12 mouse cellular contexts compared by ENCODE assay signal in genomic region chr5:38151264-38151663, GRCm38 (mm10). TPM values are rescaled to one million over a fixed set of nuclear protein-coding genes. Genes with fewer than 3 reads are reported as not detected.
DNase-seq lines count a peak whose midpoint lies in the region; ATAC-seq lines count a peak whose summit lies in the region.
"Had no signal": no experiment of that assay in that cellular context is flagged by ENCODE, and none has a peak within 500 bp of the region (broad histone marks: within the 10 kb centered on the region; RNA-seq: fewer than 3 reads in every experiment).

No protein-coding gene starts in this region.

- DNase-seq in frontal cortex, postnatal 25 days (ENCODE audit: low spot score in 2 of 2) = no peak
- peak; percentile 14 for DNase-seq in MN1 (ENCODE audit: low spot score)
- DNase-seq in cerebellum, adult 9-10 months = peak; percentile 64
- DNase-seq in left cerebral cortex, postnatal 14 days (ENCODE audit: low spot score in 2 of 2) = peak; percentile 60 to 77
- no peak for DNase-seq in gastrocnemius, postnatal 10 days
- no peak for DNase-seq in gastrocnemius, postnatal 4 days (ENCODE audit: low spot score in 2 of 2)
- DNase-seq: embryo, embryonic 11 days; heart, postnatal 36 days; kidney, postnatal 36 days; lung, adult 18-20 months had no signal

- no peak overlapping the region for H3K4me2 ChIP-seq in heart, embryonic 11.5 days

- no peaks in the 10 kb centered on the region; the same call in 1 of the 2 replicates for H3K36me3 ChIP-seq in heart, embryonic 11.5 days (ENCODE audit: control insufficient read depth, insufficient read depth, low read length)

- H3K27ac ChIP-seq in heart, embryonic 11.5 days (ENCODE audit: low read depth, low read length) = no peak overlapping the region

- no peak overlapping the region for H3K4me3 ChIP-seq in heart, embryonic 11.5 days (ENCODE audit: low read depth, low read length)

- intact Hi-C loops in left cerebral cortex, postnatal 14 days (cut with DNase I) = no loop called here

- WGBS in heart, embryonic 11.5 days (ENCODE audit: insufficient replicate concordance) = 57% methylated on average over 3 of the region's 3 CpGs

- 0 out of 2 replicates have a peak, but pooled peaks cover 2% of the 10 kb centered on the region for H3K27me3 ChIP-seq in heart, embryonic 11.5 days (ENCODE audit: control insufficient read depth, insufficient read depth, low read length)

- no peaks in the 10 kb centered on the region for H3K4me1 ChIP-seq in heart, embryonic 11.5 days (ENCODE audit: control insufficient read depth, insufficient read depth, low read length)

- no peak overlapping the region for H3K9ac ChIP-seq in heart, embryonic 11.5 days (ENCODE audit: low read depth, low read length)

- no peaks in the 10 kb centered on the region for H3K9me3 ChIP-seq in heart, embryonic 11.5 days (replicated peaks; ENCODE audit: control insufficient read depth, low read length)

- peak; percentile 82 for ATAC-seq in frontal cortex, adult (ENCODE audit: low TSS enrichment)
- no peak for ATAC-seq in heart, embryonic 11.5 days (replicated peaks; ENCODE audit: insufficient number of reproducible peaks, low FRiP score, low TSS enrichment)

RNA-seq across cellular contexts. Expression of gene Nsg1, which starts 8.4 kb away (rescaled TPM):
- total RNA-seq in left cerebral cortex, postnatal 14 days (2021) = 100 to 1,000 TPM; 562 to 601 TPM
- 5.3 and 11.9 TPM in 2 replicates for polyA plus RNA-seq in heart, embryonic 11.5 days (2014; fragmentation: Nextera tagmentation; extraction: Ambion mirVana)
- 10 to 100 TPM; 12.9 to 15.4 TPM for total RNA-seq in gastrocnemius, postnatal 10 days (2021)
- 10 to 100 TPM; 24.7 to 26.1 TPM for total RNA-seq in gastrocnemius, postnatal 4 days (2021)

Comparison
In these comparisons a context has a peak if more than half of its experiments do, and no peak if none do; other contexts are left out.
1. DNase-seq: peak in MN1 (single experiment), cerebellum, adult 9-10 months (single experiment) and left cerebral cortex, postnatal 14 days (2 of 2); none in frontal cortex, postnatal 25 days (0 of 2), gastrocnemius, postnatal 10 days (single experiment) and gastrocnemius, postnatal 4 days (0 of 2).
2. RNA of gene Nsg1, which starts 8.4 kb away (total RNA-seq): 562 to 601 TPM in left cerebral cortex, postnatal 14 days; 24.7 to 26.1 TPM in gastrocnemius, postnatal 4 days and 12.9 to 15.4 TPM in gastrocnemius, postnatal 10 days; every median in the first group is over 10 times any median in the second.